Mouse (Mus musculus) effector memory CD4-positive, alpha-beta T cell, adult 5 months (primary cell): ENCODE data around the gene Clrn1. TPM values are rescaled to one million over a fixed set of nuclear protein-coding genes. Genes with fewer than 3 reads are reported as not detected.

Experiments
- polyA plus RNA-seq: library from polyadenylated mRNA; unstranded; fragments of 100-300 nt; shearing (Covaris generic); gene quantifications from one replicate; pipeline ENCODE4 v1.2.1, GENCODE M21; 2017

Gene Clrn1
- not detected for polyA plus RNA-seq

DNA sequence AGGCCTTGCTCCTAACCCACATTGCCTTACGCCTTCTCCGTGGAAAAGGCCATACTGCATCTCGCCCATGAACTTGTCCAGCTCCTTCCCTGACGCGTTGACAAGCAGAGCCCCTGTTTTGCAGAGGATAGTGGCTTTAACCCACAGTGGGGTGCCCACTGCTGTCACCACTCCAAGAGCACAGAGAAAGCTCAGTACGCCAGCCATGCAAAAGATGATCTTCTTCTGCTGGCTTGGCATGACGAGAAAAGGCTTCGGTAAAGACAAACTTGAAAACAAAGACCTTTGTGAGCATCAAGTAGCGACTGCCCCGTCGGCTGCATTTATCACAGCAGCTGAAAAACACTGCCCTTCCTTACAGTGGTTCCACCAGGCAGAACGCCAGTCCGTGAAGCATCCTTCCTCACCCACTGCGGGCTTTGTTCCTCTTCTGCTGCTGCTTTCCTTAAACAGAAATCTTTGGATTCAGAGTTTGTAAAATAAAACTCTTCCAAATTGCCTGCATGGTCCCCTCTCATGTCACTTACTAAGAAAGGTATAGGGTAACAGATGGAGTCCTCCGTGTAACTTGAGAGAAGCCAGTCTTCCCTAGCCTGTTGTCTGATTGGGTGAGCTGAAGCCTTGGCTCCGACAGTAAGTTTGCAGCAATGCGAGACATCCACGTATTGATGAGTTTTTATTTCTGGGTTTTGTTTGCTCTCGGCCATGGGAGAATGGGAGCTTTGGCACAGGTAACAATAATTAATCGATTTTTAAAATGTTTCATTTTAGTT lies at the start of gene Clrn1:
Gene Clrn1 (minus strand): TSS at position 540 of the 773 bp plus-strand sequence.

DNA sequence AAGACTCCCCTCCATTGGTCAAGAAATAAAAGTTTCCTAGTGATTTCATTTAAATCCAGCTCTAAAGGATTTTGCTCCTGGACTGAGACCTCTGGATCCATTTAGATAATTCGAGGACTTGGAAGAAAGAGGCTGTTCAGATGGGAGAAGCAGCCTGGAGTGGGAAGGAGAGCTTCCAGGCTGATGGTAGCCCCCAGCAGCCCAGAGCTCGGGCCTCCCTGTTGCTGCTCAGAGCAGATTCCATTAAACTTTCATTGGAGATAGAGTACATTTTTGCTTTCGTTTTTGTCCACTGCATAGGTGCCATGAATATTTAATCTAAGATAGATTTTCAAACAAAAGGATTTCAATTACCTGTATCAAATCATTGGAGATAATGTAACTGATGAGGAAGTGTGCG lies 62.9 kb downstream of the Clrn1 start, which contains the start of gene Mindy4b-ps:
Gene Mindy4b-ps (minus strand): TSS at position 101 of the 400 bp plus-strand sequence.

Other genes starting within 250 kb of the Clrn1 start
- gene Erich6, start 248.1 kb downstream of the Clrn1 start, polyA plus RNA-seq, result not detected
- 98.5 TPM for gene Siah2, start 192.9 kb downstream of the Clrn1 start, polyA plus RNA-seq
- not detected for gene Mindy4b-ps, start 63.0 kb downstream of the Clrn1 start, polyA plus RNA-seq
- 1.4 TPM for gene Med12l, start 120.5 kb upstream of the Clrn1 start, polyA plus RNA-seq
- 92.3 TPM for gene Gpr171, start 216.5 kb upstream of the Clrn1 start, polyA plus RNA-seq